Mouse (Mus musculus) CH12.LX (cell line): ENCODE measurements around the gene Krba1. TPM values are rescaled to one million over a fixed set of nuclear protein-coding genes. Genes with fewer than 3 reads are reported as not detected.

Source experiments
- DNase-seq: peaks from one replicate; pipeline ENCODE4 v3.0.0-alpha.2; 2013; ENCODE audit errors: extremely low read depth
- H3K27ac ChIP-seq: 2 replicates; pipeline ENCODE4 v1.5.1; 2012; ENCODE audit warnings: low read depth, mild to moderate bottlenecking, control low read depth, moderate library complexity; ENCODE audit not compliant: insufficient read depth
- H3K27me3 ChIP-seq: replicated peaks from 2 replicates; pipeline ENCODE3; 2012; ENCODE audit warnings: inconsistent platforms
- H3K36me3 ChIP-seq, 2 experiments: replicated peaks in 1 of 2; 2 replicates each; pipeline versions ENCODE3 to v1.6.1; 2012; ENCODE audit warnings: inconsistent platforms in 1 of 2, low read length in 1 of 2, mild to moderate bottlenecking in 1 of 2, mixed read lengths in 1 of 2, moderate library complexity in 1 of 2; ENCODE audit not compliant: control insufficient read depth in 1 of 2, insufficient read depth in 1 of 2
- H3K4me1 ChIP-seq, 2 experiments: 2 replicates each; pipeline ENCODE4 v1.6.1; 2012; ENCODE audit warnings: inconsistent platforms in 1 of 2, moderate library complexity in 1 of 2; ENCODE audit not compliant: insufficient read depth in 2 of 2, control insufficient read depth in 1 of 2
- H3K4me2 ChIP-seq: 2 replicates; pipeline ENCODE4 v1.6.1; 2012; ENCODE audit warnings: low read depth, mild to moderate bottlenecking, control low read depth; ENCODE audit not compliant: poor library complexity, insufficient read depth, severe bottlenecking
- H3K4me3 ChIP-seq, 3 experiments: fragments of 150-350 bp in 1 of 3; sonication (generic) in 1 of 3; replicated peaks in 1 of 3; 2 replicates each; pipeline versions ENCODE3 to v1.5.1; 2011 to 2012; ENCODE audit warnings: low read depth in 2 of 3, low read length in 2 of 3, mild to moderate bottlenecking in 2 of 3, moderate library complexity in 2 of 3, control low read depth in 1 of 3, improper control_type of control experiment in 1 of 3, inconsistent platforms in 1 of 3, mixed read lengths in 1 of 3; ENCODE audit not compliant: poor library complexity in 1 of 3
- H3K79me2 ChIP-seq: replicated peaks from 2 replicates; pipeline ENCODE4 v1.6.1; 2012; ENCODE audit warnings: mild to moderate bottlenecking, moderate library complexity; ENCODE audit not compliant: control insufficient read depth, poor library complexity, insufficient read depth, severe bottlenecking; ENCODE audit errors: extremely low read depth
- H3K9ac ChIP-seq: 2 replicates; pipeline ENCODE4 v1.6.1; 2012; ENCODE audit warnings: low read depth, mild to moderate bottlenecking, control low read depth, moderate library complexity; ENCODE audit not compliant: insufficient read depth
- H3K9me3 ChIP-seq: replicated peaks from 2 replicates; pipeline ENCODE3; 2012; ENCODE audit warnings: low read length, inconsistent platforms, mixed read lengths
- BHLHE40 ChIP-seq: IDR thresholded peaks from 2 replicates; pipeline ENCODE4 v1.6.1; 2011; ENCODE audit warnings: mild to moderate bottlenecking, low read depth, low read length, improper control_type of control experiment
- CHD1 ChIP-seq: IDR thresholded peaks from 2 replicates; pipeline ENCODE4 v1.6.1; 2012; ENCODE audit warnings: low read depth, low read length, improper control_type of control experiment, inconsistent platforms
- ELF1 ChIP-seq: IDR thresholded peaks from 2 replicates; pipeline ENCODE4 v1.6.1; 2014; ENCODE audit warnings: low read depth, mild to moderate bottlenecking, inconsistent platforms, low read length, improper control_type of control experiment
- GABPA ChIP-seq: IDR thresholded peaks from 2 replicates; pipeline ENCODE4 v1.6.1; 2012; ENCODE audit warnings: low read depth, low read length, improper control_type of control experiment, inconsistent platforms; ENCODE audit not compliant: insufficient replicate concordance
- HCFC1 ChIP-seq: IDR thresholded peaks from 2 replicates; pipeline ENCODE4 v1.6.1; 2012; ENCODE audit warnings: low read depth, mild to moderate bottlenecking, inconsistent platforms, low read length, improper control_type of control experiment
- IRF4 ChIP-seq: IDR thresholded peaks from 2 replicates; pipeline ENCODE4 v1.6.1; 2014; ENCODE audit warnings: low read depth, mild to moderate bottlenecking, inconsistent platforms, low read length, improper control_type of control experiment
- JUN ChIP-seq: IDR thresholded peaks from 2 replicates; pipeline ENCODE4 v1.6.1; 2011; ENCODE audit warnings: low read depth, mild to moderate bottlenecking, low read length, improper control_type of control experiment, moderate library complexity; ENCODE audit not compliant: insufficient read depth
- KAT2A ChIP-seq: IDR thresholded peaks from 2 replicates; pipeline ENCODE4 v1.6.1; 2012; ENCODE audit warnings: low read length, improper control_type of control experiment, inconsistent platforms; ENCODE audit not compliant: insufficient replicate concordance
- MAX ChIP-seq: IDR thresholded peaks from 2 replicates; pipeline ENCODE4 v1.6.1; 2011; ENCODE audit warnings: low read length, improper control_type of control experiment
- MEF2A ChIP-seq: IDR thresholded peaks from 2 replicates; pipeline ENCODE4 v1.6.1; 2014; ENCODE audit warnings: low read depth, mild to moderate bottlenecking, inconsistent platforms, low read length, improper control_type of control experiment, borderline replicate concordance
- MYC ChIP-seq: IDR thresholded peaks from 2 replicates; pipeline ENCODE4 v1.6.1; 2011; ENCODE audit warnings: low read depth, mild to moderate bottlenecking, improper control_type of control experiment, low read length
- NELFE ChIP-seq: IDR thresholded peaks from 2 replicates; pipeline ENCODE4 v1.6.1; 2011; ENCODE audit warnings: low read depth, low read length, improper control_type of control experiment
- PAX5 ChIP-seq: IDR thresholded peaks from 2 replicates; pipeline ENCODE4 v1.6.1; 2012; ENCODE audit warnings: low read length, inconsistent platforms, mixed read lengths
- POLR2A ChIP-seq: IDR thresholded peaks from 2 replicates; pipeline ENCODE4 v1.6.1; 2011; ENCODE audit warnings: low read depth, mild to moderate bottlenecking, improper control_type of control experiment, low read length
- RCOR1 ChIP-seq: conservative IDR thresholded peaks from 2 replicates; pipeline ENCODE4 v1.6.1; 2012; ENCODE audit warnings: low read depth, mild to moderate bottlenecking, inconsistent platforms, low read length, improper control_type of control experiment
- SIN3A ChIP-seq: IDR thresholded peaks from 2 replicates; pipeline ENCODE4 v1.6.1; 2012; ENCODE audit warnings: low read length, improper control_type of control experiment, inconsistent platforms
- SMC3 ChIP-seq: IDR thresholded peaks from 2 replicates; pipeline ENCODE4 v1.6.1; 2011; ENCODE audit warnings: low read depth, low read length, improper control_type of control experiment
- TBP ChIP-seq: conservative IDR thresholded peaks from 2 replicates; pipeline ENCODE4 v1.6.1; 2011; ENCODE audit warnings: low read depth, low read length, improper control_type of control experiment
- TCF12 ChIP-seq: IDR thresholded peaks from 2 replicates; pipeline ENCODE4 v1.6.1; 2014; ENCODE audit warnings: low read depth, mild to moderate bottlenecking, inconsistent platforms, low read length, improper control_type of control experiment
- USF1 ChIP-seq: IDR thresholded peaks from 2 replicates; pipeline ENCODE4 v1.6.1; 2014; ENCODE audit warnings: low read depth, mild to moderate bottlenecking, inconsistent platforms, low read length, improper control_type of control experiment
- USF2 ChIP-seq: conservative IDR thresholded peaks from 2 replicates; pipeline ENCODE4 v1.6.1; 2011; ENCODE audit warnings: low read depth, low read length, improper control_type of control experiment
- ZC3H11A ChIP-seq: IDR thresholded peaks from 2 replicates; pipeline ENCODE4 v1.6.1; 2012; ENCODE audit warnings: low read depth, mild to moderate bottlenecking, inconsistent platforms, low read length, improper control_type of control experiment
- ZKSCAN1 ChIP-seq: IDR thresholded peaks from 2 replicates; pipeline ENCODE4 v1.6.1; 2012; ENCODE audit warnings: low read depth, inconsistent platforms, low read length, improper control_type of control experiment, borderline replicate concordance
- ZMIZ1 ChIP-seq: IDR thresholded peaks from 2 replicates; pipeline ENCODE4 v1.6.1; 2012; ENCODE audit warnings: low read depth, mild to moderate bottlenecking, inconsistent platforms, low read length, improper control_type of control experiment
- ZNF384 ChIP-seq: IDR thresholded peaks from 2 replicates; pipeline ENCODE4 v1.6.1; 2012; ENCODE audit warnings: low read depth, low read length, improper control_type of control experiment, inconsistent platforms
- dilution Hi-C: fragments of 300-500 bp; cut with MboI; formaldehyde crosslinking; loops from 2 replicates; pipeline ENCODE4 v1.14.3; 2020; ENCODE audit warnings: low sequenced_read_pairs; ENCODE audit not compliant: extremely low pct_unique_long_range_greater_than_20kb, extremely low pct_ligation_motif_present
- in situ Hi-C: fragments of 300-500 bp; cut with MboI; formaldehyde crosslinking; loops from 3 replicates; pipeline ENCODE4 v1.14.3; 2019; ENCODE audit warnings: low sequenced_read_pairs, low pct_ligation_motif_present, low pct_unique_long_range_greater_than_20kb, mixed read lengths
- polyA plus RNA-seq: library from polyadenylated mRNA; unstranded; fragments of >175 nt; gene quantifications from 2 replicates; pipeline ENCODE4 v1.2.1, GENCODE M21; 2012; ENCODE audit warnings: low read depth; ENCODE audit not compliant: insufficient read length
- total RNA-seq, 2 experiments: library from RNA; depleted of rRNA; stranded (reverse); fragments of 300-350 nt in 1 of 2; fragments of >200 nt in 1 of 2; gene quantifications; 2 replicates each; pipeline ENCODE4 v1.2.3; 2012 to 2014

Krba1 gene
- total and polyA plus RNA-seq, 3 experiments = 2.9 to 12.7 (median 9.8) TPM

GRCm38 (mm10) chr6:48464966-48465679 is 69.7 kb downstream of the Krba1 start:
- no peaks in the 10 kb centered on the region for H3K27me3 ChIP-seq

GRCm38 (mm10) chr6:48466715-48467114 is 71.3 kb downstream of the Krba1 start:
- H3K79me2 ChIP-seq = no peaks in the 10 kb centered on the region
- H3K4me3 ChIP-seq = no peak overlapping the region
- no peak overlapping the region for H3K9ac ChIP-seq
- no peak overlapping the region for H3K27ac ChIP-seq
- no peaks in the 10 kb centered on the region for H3K36me3 ChIP-seq
- no peak for TF ChIP-seq ZNF384
- TF ChIP-seq HCFC1 = no peak
- TF ChIP-seq POLR2A = no peak
- TF ChIP-seq SIN3A = no peak
- no peak for TF ChIP-seq TBP
- no peak for TF ChIP-seq PAX5
- no peak for DNase-seq
- H3K4me1 ChIP-seq = peaks cover 2 to 9% of the 10 kb centered on the region in 2 experiments; a peak in 2 of 4 replicates
- no peaks in the 10 kb centered on the region for H3K9me3 ChIP-seq
- H3K4me2 ChIP-seq = no peak overlapping the region
- no peaks in the 10 kb centered on the region for H3K27me3 ChIP-seq
- dilution Hi-C loops = no loop called here
- in situ Hi-C loops = no loop called here

More at GRCm38 (mm10) chr6:48464966-48465679, 69.7 kb downstream of the Krba1 start:
- H3K79me2 ChIP-seq = no peaks in the 10 kb centered on the region
- no peak overlapping the region for H3K27ac ChIP-seq
- no peak for DNase-seq
- dilution Hi-C loops (no loop called here), in situ Hi-C loops (no loop called here)
- no peak overlapping the region for H3K4me3 ChIP-seq
- TF ChIP-seq MYC = no peak
- no peak for TF ChIP-seq NELFE
- TF ChIP-seq RCOR1 = no peak
- no peak for TF ChIP-seq BHLHE40
- TF ChIP-seq MEF2A = no peak
- TF ChIP-seq KAT2A = no peak
- no peak for TF ChIP-seq GABPA
- TF ChIP-seq CHD1 = no peak
- no peak for TF ChIP-seq USF1
- no peak for TF ChIP-seq ZMIZ1
- no peak for TF ChIP-seq ZNF384
- no peak for TF ChIP-seq MAX
- TF ChIP-seq TCF12 = no peak
- TF ChIP-seq SMC3 = no peak
- TF ChIP-seq ZKSCAN1 = no peak
- no peak for TF ChIP-seq IRF4
- TF ChIP-seq ZC3H11A = no peak
- TF ChIP-seq USF2 = no peak
- no peak for TF ChIP-seq ELF1
- TF ChIP-seq JUN = no peak
- H3K36me3 ChIP-seq = no peaks in the 10 kb centered on the region
- H3K4me2 ChIP-seq = no peak overlapping the region
- no peak overlapping the region for H3K9ac ChIP-seq
- no peaks in the 10 kb centered on the region for H3K9me3 ChIP-seq
- peaks cover 2 to 9% of the 10 kb centered on the region in 2 experiments; a peak in 2 of 4 replicates for H3K4me1 ChIP-seq
